Mouse (Mus musculus) retina, embryonic 14.5 days (tissue): ENCODE results near the gene Enho.
A peak's percentile ranks its signal among the peaks of the same experiment; 100 is the strongest.
"Not testable (repeated sequence)": the region's sequence is repeated elsewhere in the genome, so short reads cannot be mapped to it uniquely, and the experiment has no call there.

Source experiments
- DNase-seq: peaks from one replicate; pipeline ENCODE4 v3.0.0-alpha.2; 2015; ENCODE audit warnings: low spot score

Gene Enho

DNA sequence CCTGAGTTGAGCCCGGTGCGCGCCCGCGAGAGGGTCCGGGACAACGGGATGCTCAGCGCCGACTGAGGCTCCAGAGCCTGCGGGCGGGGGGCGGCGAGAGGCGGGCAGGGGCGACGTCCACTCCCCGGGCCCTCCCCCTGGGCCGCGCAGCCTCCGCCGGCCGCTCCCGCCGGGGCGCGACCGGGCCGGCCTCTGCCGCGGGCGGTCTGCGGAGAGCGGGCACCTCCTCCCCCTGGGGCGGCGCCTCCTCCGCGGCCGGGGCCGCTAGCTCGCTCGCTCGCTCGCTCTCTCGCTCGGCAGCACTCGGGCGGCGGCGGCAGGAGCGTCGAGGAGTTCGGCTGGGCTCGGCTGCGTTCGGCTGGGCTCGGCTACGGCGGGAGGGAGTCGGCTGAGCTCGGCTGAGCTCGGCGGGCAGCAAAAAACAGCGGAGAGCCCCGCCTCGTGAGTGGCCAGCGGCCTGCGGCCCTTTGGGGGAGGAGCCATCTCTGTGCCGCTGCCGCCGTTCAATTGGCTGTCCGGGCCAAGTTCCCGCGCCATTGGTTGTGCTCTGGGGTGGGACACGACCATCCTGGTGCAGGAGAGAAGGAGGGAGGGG, at the start of gene Enho:
Gene Enho, minus strand, starts transcription at position 412 of the 595 bp plus-strand sequence.
- DNase-seq = peak; percentile 96

DNA sequence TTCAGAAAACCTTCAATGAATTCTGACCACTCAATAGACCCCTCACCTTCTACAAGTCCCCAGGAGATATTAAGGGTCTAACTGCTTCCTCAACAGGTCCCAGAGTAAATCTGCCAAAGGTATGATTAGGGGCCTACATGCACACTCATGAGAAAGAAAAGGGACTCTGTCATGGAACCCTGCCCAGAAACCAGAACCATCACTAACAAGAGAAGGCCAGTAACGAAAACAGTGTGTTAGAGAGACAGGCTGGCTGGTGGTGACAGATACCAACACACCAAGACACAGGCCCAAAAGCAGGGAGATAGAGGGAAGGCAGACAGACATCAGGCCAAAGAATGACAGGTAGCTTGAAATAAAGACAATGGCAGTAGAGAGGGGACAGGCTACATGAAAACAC, 48.4 kb upstream of the Enho start:
- not testable (repeated sequence) for DNase-seq

DNA sequence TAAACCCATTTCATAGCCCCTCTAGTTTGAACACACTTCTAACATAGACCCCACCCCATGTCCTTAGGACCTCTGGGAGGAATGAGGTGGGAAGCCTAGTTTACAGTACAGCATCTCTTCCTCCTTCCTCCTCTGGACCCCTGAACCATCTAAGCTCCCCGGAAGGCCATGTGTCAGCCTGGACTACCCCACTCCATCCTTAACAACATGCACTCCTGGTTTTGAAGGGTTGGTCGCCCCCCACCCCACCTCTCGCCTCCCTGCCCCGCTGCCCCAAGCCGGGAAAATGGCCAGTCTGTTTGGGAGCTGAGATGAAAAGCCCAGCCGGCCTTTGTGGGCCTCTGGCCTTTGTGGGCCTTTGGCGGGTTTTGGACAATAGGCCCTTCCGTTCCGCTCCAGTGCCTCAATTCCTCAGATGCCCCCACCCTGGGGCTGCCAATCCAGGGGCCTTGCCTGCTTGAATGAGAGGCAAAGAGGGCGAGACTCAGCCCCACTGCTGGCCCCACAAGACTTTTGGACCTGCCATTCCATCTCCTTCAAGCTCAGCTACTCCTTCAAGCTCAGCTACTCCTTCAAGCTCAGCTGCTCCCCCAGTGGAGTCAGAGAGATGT, 45.9 kb upstream of the Enho start:
- DNase-seq = peak; percentile 77

DNA sequence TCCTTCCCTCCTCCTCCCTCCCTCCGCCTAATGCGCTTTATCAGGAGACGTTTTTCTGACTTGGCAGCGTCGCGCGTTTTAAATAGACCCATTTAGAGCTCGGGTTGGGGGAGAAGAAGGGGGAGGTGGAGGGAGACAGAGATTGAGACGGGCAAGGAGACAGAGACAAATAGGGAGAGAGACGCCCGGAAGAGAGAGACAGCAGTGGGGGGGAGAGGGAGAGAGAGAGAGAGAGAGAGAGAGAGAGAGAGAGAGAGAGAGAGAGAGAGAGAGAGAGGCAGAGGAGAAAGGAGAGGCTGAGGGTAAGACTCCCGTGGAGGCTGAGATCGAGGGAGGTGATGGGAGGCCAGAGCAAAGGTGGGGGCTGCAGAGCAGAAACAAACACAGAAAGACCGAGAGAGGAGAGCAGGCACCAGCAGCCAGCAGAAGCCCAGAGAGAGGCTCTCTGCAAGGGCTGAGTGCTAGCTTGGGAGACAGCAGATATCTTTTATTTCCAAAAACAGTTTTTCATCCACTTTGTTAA, 44.9 kb upstream of the Enho start:
- DNase-seq = not testable (repeated sequence)

DNA sequence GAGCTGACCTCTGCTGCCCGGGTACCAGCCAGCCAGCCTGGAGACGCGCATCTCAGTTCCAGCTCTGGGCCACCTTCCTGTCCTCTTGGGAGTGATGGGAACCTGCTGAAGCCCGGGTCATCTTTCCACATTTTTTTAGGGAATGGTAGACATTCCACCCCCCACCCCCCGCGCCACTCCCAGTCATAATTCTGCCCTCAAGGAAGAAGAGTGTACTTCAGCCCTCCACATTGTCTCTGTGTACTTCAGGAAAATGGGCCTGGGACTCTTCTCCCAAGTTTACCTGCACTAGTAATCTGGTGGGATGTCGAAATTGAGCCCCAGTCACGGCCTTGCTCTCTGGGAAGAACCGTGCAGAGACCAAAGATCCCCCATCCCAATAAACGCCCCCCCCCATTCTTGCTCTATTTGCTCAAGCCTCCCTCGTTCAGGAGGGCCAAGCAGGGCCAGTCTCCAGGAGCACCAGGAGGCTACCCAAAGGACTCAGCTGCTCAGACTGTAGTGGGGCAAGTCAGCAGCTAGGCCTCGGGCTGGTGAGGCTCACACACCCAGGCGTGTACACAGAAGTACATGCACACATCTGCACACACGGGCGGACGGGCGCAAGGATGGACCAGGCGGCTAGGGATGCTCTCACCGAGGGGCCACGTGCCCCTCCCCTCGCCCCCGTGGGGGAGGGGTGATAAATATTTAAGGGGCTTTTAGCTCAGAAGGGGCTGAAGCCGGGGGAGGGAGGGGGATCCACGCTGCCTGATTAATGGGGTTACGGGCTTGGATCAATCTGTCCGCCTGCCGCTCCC, 44.2 kb upstream of the Enho start:
- peak; percentile 76 for DNase-seq

DNA sequence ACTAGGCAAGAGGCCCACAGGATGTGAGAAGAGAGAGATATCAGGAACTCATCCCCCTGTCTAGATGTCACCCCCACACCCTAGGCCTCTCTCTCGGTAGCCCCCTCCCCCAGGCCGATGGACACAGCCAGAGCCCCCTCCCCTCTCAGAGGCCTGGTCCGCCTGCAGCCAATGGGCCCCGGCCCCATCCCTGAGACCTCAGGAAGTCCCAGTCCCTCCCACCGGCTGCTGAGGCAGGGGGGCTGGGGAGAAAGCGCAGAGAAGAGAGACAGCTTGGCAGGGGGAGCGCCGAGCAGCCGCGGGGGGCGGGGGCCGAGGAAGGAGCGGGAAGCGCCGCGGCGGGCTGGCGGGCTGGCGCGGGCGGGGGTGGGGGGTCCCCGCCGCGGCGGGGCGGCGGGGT, 43.2 kb upstream of the Enho start:
- DNase-seq = not testable (repeated sequence)

DNA sequence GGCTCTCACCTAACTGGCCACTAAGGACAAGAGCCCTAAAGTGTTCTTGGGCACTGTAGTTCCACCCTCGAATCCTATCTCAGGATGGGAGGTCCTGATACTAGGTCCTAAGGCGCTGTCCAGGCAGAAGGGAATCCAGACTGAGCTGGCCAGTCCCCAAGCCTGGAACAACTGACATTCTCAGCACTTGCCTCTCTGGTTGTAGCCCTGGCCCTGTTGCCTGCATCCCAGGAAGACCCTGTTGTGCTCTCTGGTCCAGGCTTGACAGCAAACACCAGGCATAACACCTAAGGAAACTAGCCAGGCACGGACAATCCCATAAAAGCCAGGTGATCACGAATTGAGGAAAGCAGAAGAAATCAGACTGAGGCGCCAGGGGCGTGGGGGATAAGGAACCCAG, 42.7 kb upstream of the Enho start:
- DNase-seq = no peak

DNA sequence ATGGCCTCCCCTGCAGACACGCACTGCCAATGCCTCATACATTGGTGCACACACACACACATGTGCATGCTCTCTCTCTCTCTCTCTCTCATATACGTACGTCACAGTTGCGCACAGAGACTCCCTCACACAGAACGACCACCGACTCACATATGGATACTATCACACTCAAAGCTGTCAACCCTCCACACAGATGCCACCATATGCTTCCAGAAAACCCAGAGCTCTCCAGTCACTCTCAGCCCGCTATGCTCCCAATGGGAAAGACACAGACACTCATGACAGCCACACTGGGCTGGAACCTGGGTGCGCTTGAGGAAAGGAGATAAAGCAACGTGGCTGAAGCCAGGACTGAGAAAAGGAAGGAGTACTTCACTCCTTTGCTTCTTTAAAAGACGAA, 41.8 kb upstream of the Enho start:
- DNase-seq = no peak

DNA sequence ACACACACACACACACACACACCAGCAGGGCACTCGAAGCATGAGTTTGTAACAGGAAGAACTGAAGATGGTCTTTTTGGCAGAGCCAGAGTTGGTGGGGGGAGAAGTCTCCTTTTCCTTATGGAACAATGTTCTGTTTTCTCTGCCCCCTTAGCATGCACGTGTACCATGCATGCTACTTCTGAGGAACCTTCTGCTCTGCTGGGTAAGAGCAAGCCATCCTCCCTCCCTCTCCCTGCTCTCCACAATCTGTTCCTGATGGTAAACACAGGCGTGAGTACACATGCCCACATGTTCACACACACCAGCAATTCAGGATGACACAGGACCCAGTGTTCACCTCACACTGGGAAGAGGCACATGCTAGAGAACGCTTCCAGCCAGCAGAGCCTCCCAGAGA, 41.1 kb upstream of the Enho start:
- no peak for DNase-seq

DNA sequence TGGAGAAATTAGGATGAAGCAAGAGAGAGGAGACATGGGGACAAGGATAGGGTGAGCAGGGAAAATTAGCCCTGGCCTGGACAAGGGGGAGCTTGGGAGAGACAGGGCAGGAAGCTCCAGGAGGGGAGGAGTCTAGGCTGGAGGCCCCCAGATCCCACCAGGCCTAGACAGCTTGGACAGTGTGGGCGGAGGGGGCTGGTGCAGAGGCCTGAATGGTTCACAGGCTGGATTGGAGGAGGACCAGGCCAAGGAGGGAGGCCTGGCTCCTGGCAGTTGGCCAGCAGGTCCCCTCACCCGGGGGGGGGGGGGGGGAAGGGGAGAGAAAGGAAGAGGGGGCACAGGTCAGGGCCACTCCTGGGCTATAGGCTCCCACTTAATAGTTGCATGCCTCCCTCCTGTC, 39.2 kb upstream of the Enho start:
- no peak for DNase-seq

DNA sequence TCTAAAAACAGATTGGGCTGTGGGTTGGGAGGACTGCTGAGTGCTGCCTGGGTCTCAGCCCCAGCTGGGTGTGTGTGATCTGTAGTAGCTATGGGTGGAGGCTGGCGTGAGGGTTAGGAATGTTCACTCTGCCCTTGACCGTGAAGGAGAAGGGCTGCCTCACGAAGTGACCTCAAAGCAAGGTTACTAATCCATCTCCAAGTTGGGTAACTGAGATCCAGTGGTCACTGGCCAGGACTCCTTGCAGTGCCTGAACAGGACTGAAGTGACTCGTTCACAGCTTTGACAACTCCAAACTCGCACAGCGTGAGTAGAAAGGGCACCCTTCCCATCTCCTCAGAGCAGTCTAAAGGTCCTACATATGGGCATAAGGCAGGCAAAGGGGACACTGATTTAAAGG, 38.7 kb upstream of the Enho start:
- DNase-seq = no peak

DNA sequence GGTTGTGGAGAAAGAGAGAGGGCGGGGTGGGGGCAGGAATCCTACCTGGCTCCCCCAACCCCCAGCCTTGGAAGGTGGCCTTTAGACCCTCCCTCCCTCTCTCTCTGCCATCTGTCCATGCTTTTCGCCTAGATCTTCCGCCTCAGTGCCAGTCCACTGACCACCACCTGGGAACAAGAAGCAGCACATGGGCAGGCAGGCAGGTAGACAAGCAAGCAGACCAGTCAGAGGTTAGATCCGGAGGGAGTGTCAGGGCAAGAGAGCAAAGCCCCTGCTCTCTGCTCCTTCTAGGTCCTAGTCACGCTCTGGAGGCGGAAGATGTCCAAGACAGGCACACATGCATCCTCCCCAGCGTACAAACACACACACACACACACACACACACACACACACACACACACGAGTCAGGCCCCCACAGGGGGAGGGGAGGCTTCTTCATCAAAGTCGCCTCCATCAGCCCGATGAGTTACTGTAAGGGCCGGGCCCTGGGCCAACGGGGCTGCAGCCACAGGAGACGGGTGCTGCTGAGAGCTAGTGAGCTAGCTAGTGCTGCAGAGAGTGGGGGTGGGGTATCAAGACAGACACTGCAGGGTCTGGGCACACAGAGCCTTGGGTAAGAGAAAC, 37.0 kb upstream of the Enho start:
- no peak for DNase-seq

DNA sequence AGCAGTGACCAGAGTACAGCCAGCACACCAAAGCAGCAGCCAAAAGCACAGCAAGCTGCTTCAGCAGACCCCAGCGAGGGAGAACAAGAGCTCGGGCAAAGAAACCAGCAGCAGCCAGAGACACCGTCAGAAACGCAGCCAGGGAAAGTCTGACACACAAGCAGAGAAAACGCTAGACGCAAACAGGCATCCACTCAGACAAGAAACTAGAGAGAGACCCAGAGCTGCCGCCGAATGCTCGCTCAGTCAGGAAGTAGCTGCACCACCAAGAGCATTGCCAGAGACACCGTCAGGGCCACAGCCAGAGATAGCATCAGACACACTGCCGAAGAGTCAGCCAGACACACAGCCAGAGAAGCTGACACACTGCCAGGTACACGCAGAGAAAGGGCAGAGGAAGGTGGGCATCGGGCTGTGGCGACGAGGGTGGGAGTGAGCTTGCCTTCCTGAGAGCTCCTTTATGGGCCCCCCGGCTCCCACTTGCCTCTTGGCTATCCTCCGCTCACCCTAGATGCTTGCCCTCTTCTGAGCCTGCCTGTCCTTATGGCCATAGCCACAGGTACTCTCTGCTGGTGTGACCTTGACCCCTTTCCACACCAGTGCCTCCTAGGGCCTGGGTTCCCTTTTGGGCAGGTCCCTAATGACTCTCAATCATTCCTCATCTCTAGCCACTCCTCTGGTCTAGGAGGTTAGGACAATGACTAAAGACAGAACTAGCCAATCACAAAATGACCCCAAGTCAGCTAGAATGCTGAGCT, 36.3 kb upstream of the Enho start:
- no peak for DNase-seq

DNA sequence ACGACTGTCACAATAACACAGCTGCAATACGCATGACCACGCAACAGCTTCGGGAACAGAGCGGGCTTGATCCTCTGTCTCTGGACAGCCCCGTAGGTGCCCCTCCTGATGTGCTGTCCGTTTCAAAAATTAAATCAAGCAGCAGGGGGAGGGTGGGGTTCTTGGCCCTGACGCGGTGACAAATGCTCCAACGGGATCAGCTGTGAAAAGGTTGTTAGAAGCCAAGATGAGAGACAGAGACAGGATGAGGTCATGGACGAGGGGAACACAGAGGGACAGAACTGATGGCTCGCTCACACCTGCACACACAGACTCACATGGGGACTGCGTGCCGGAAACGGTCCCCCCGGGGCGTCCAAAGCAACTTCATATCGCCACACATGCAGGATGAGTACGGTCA, 33.1 kb upstream of the Enho start:
- no peak for DNase-seq

DNA sequence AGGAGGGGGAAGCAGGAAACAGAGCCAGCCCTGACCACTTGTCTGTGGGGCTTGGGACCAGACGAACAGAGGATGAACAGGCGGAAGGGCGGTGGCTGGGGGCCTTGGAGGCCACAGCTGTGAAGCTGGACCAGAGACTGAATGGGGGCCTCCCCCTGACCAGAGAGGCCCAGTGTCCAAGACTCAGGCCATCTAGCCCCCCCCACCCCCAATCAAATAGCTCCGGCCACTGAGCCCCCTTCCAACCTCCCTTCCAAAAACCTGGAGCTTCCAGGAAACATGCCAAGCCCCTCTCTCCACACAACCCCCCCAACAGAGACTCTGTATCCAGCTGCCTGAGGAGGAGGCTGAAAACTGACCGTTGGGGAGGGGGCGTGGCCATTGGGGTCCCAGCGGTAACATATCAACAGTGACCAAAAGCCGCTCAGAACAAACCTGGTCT, 32.4 kb upstream of the Enho start:
- DNase-seq = peak; percentile 64

DNA sequence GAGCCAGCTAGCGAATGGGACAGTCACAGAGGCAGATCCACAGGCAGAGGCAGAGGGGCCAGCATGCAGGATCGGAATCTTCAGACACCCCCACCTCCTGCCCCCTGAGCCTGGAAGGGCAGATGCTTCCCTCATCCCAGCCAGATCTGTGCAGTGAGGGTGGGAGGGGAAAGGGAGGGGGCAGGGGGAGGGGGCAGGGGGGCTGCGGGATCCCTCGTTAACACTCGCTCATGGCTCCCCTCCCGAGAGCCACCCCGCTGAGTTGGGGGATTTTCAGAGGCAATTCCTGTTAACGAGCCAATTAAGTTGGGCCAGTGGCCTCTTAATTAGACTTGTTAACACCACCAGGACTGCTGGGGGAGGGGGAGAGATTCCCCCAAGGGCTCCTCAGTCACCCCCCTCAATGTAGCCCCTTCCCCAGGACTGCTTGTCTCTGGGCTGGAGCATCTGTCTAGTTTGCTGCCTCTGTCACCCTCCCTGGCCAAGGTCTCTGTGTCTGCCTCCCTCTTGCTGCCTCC, 31.9 kb upstream of the Enho start:
- peak; percentile 90 for DNase-seq

DNA sequence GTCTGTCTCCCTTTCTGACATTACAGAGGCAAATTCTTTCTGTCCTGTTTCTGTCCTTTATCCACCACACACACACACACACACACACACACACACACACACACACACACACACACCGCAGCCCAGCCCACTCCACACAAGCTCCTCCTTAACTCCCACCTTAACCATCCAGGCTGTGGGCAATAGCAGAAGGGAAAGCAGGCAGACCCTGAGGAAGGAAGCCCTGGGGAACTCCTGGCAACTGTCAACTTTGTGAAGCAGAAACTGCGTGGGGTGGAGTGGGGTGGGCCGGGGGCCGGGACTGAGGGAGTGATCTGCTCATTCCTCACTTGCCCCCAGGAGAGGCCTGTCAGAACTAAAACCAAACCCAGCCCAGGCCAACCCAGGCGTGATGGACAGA, 31.4 kb upstream of the Enho start:
- DNase-seq = no peak

DNA sequence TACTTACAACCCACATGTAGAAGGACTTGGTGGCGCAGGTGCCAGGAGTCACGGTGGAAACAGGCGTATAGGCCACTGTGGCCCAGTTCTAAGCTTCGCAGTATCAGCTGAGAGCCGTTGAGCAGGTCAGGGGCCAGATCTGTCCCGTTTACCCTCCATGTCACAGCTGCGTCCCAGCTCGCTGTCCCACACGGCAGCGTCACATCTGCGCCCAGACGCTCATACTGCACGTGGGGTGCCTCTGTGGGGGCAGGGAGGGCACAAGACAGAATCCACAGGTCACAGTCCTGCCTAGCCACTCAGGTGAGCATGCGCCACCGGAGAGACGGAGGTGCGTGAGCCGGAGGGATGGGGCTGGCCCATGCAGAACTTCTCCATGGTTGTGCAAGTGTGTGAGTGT, 30.7 kb upstream of the Enho start:
- no peak for DNase-seq

DNA sequence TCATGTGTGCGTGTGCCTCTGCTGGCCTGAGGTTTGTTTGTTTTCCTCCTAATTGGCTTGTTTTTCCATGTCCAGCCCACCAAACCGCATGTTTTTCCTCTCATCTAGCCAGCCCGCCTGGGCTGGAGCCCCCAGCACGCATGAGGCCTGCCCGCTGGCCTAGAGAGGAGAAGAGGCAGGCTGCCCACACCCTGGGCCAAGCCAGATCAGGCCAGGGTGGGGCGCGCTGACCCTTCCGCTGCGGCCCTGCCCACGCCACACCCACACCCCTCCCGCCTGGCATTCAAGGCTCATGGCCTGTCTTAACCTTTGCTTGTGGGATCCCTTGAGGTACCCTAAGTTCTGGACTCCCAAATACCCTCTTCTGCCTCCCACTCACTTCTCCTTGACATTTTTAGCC, 26.5 kb upstream of the Enho start:
- DNase-seq = no peak

DNA sequence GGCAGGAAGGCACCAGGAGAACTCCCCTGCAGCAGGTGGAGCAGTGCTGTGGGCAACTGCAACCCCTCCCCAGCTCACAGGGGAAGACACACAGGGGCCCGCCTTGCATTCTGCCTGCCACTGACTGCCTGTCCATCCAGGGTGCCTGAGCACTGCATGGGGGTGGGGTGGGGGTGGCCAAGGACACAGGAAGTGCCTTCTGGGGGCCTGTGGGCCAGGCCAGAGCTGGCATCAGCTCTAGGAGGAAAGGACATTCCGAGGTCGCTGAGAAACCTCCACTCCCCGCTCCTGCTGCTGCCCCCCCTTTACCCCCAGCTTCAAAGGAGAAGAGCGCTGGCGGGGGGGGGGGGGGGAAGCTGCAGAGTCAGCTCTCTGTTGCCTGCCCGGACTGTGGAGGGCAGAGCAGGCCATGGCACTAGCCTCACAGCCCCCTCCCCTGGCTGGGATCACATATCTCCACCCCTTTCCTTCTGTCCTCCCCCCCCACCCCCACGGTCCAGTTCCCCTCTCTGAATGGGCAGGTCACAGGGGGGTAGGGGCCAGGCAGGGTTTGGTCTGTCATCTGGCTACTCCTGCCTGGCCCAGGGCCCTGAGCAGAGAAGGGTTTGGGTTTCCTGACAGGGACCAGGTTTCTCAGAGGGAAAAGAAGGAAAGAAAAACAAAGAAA, 25.0 kb upstream of the Enho start:
- no peak for DNase-seq

DNA sequence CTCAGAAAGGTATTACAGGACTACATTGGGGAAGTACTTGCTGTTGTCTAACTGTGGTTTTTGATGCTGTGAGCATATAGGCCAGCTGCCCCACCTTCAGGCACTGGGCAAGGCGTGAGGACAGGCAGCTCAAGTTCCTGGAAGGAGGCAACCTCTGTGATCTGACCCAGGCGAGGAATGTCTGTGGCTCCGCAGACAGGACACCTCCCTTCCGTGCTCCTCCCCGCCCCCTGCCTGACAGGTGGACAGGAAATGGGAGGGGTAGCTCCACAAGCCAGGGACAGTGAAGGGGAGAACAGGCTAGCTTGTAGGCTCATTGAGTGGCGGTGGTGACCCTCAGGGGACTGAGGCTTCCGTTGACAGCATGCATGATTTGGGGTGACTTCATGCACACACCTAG, 24.4 kb upstream of the Enho start:
- no peak for DNase-seq
